Mouse (Mus musculus): ENCODE data around the gene 2310039H08Rik. TPM values are rescaled to one million over a fixed set of nuclear protein-coding genes. Genes with fewer than 3 reads are reported as not detected.
"Not testable (repeated sequence)": the region's sequence is repeated elsewhere in the genome, so short reads cannot be mapped to it uniquely, and the experiment has no call there.

Gene 2310039H08Rik
- polyA plus RNA-seq, 1 experiment from 2014 or later: 49.5 TPM

- peak; percentile 94 for ATAC-seq (replicated peaks; ENCODE audit: insufficient number of reproducible peaks, insufficient read depth, low FRiP score, low read depth)
- 1% methylated on average over 44 of the region's 44 CpGs for WGBS
- H3K4me3 ChIP-seq: peak within 1 kb of the TSS; percentile 66
Measured at GRCm38 (mm10) chr17:46782341-46783221, 10.1 kb downstream of the 2310039H08Rik start, which contains the start of gene Rpl7l1. Gene Rpl7l1, minus strand, starts transcription at chr17:46782672.

GRCm38 (mm10) chr17:46783222-46783565 is 10.8 kb downstream of the 2310039H08Rik start:
- H3K9me3 ChIP-seq (replicated peaks): no peaks in the 10 kb centered on the region
- H3K9ac ChIP-seq: no peak overlapping the region
- peak overlapping the region; percentile 66 for H3K4me3 ChIP-seq
- peaks cover 7% of the 10 kb centered on the region for H3K4me1 ChIP-seq (replicated peaks)
- no peak for ATAC-seq (replicated peaks; ENCODE audit: insufficient number of reproducible peaks, insufficient read depth, low FRiP score, low read depth)
- H3K36me3 ChIP-seq: peaks cover 27% of the 10 kb centered on the region
- no peaks in the 10 kb centered on the region for H3K27me3 ChIP-seq
- peak overlapping the region; percentile 82 for H3K27ac ChIP-seq
- H3K4me2 ChIP-seq: peak overlapping the region; percentile 66; the same call in 1 of the 2 replicates
- WGBS: 82% methylated on average over 2 of the region's 2 CpGs

More at GRCm38 (mm10) chr17:46782341-46783221, 10.1 kb downstream of the 2310039H08Rik start, which contains the start of gene Rpl7l1:
- H3K4me2 ChIP-seq: peak within 1 kb of the TSS; percentile 66
- no peaks in the 10 kb centered on the region for H3K9me3 ChIP-seq (replicated peaks)
- H3K27me3 ChIP-seq: no peaks in the 10 kb centered on the region
- H3K36me3 ChIP-seq: peaks cover 33% of the 10 kb centered on the region
- peaks cover 7% of the 10 kb centered on the region for H3K4me1 ChIP-seq (replicated peaks)
- peak within 1 kb of the TSS; percentile 74 for H3K9ac ChIP-seq
- H3K27ac ChIP-seq: peak within 1 kb of the TSS; percentile 82

- Histone ChIP-seq H3K9me3 (replicated peaks) (no peaks in the 10 kb centered on the region), H3K4me3 (no peak overlapping the region), H3K4me1 (replicated peaks) (no peaks in the 10 kb centered on the region), H3K27me3 (no peaks in the 10 kb centered on the region), H3K4me2 (no peak overlapping the region), H3K9ac (no peak overlapping the region), H3K36me3 (no peaks in the 10 kb centered on the region), H3K27ac (no peak overlapping the region)
- no peak for ATAC-seq (replicated peaks; ENCODE audit: insufficient number of reproducible peaks, insufficient read depth, low FRiP score, low read depth)
- WGBS: 72% methylated on average over 5 of the region's 5 CpGs
Measured at GRCm38 (mm10) chr17:46786952-46787351, 14.5 kb downstream of the 2310039H08Rik start.

GRCm38 (mm10) chr17:46787974-46788373 is 15.5 kb downstream of the 2310039H08Rik start:
- H3K4me3 ChIP-seq; H3K36me3 ChIP-seq; H3K9ac ChIP-seq; H3K4me1 ChIP-seq (replicated peaks); H3K9me3 ChIP-seq (replicated peaks); H3K4me2 ChIP-seq; H3K27me3 ChIP-seq; ATAC-seq (replicated peaks; ENCODE audit: insufficient number of reproducible peaks, insufficient read depth, low FRiP score, low read depth); H3K27ac ChIP-seq: not testable (repeated sequence)
- 65% methylated on average over 2 of the region's 2 CpGs for WGBS

DNA sequence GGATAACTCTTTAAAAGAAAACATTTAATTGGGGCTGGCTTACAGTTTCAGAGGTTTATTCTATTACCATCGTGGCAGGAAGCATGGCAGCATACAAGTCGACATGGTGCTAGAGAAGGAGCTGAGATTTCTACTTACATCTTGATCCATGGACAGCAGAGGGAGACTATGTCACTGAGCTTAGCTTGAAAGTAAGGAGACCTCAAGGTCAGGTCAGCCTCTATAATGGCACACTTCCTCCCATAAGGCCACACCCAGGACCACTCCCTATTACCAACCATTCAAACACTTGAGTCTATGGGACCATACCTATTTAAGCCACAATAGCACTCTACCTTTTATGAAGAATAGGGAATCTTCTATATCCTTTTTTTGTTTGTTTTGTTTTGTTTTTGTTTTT is 20.5 kb downstream of the 2310039H08Rik start:
- 73% methylated on average over 2 of the region's 2 CpGs for WGBS
- Histone ChIP-seq H3K27ac (no peak overlapping the region), H3K4me2 (no peak overlapping the region), H3K9me3 (replicated peaks) (no peaks in the 10 kb centered on the region), H3K4me3 (no peak overlapping the region), H3K27me3 (no peaks in the 10 kb centered on the region), H3K9ac (no peak overlapping the region), H3K36me3 (no peaks in the 10 kb centered on the region), H3K4me1 (replicated peaks) (no peaks in the 10 kb centered on the region)
- no peak for ATAC-seq (replicated peaks; ENCODE audit: insufficient number of reproducible peaks, insufficient read depth, low FRiP score, low read depth)

DNA sequence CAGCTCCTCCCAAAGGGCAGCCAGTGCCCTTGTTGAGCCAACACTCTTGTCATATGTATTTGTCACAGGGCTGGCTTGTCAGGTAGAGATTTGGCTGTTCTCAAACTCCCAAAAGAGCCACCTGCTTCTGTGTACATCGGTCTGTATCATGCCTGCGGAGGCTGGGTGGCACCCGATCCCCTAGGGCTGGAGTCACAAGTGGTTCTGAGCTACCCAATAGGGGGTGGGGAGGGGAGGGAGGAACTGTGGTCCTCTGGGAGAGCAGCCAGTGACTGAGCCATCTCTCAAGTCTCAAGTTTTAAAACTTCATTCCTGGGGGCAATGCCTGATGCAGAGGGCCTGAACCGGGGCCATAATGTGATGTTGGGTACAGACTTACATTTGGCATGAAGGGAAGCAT is 24.3 kb downstream of the 2310039H08Rik start:
- no peaks in the 10 kb centered on the region for H3K9me3 ChIP-seq (replicated peaks)
- no peak for ATAC-seq (replicated peaks; ENCODE audit: insufficient number of reproducible peaks, insufficient read depth, low FRiP score, low read depth)
- H3K4me3 ChIP-seq: no peak overlapping the region
- H3K4me1 ChIP-seq (replicated peaks): no peaks in the 10 kb centered on the region
- H3K27me3 ChIP-seq: no peaks in the 10 kb centered on the region
- WGBS: 86% methylated on average over 4 of the region's 4 CpGs
- no peak overlapping the region for H3K27ac ChIP-seq
- no peak overlapping the region for H3K4me2 ChIP-seq
- peaks cover 24% of the 10 kb centered on the region for H3K36me3 ChIP-seq
- H3K9ac ChIP-seq: no peak overlapping the region

GRCm38 (mm10) chr17:46797386-46797785 is 25.0 kb downstream of the 2310039H08Rik start:
- no peak for ATAC-seq (replicated peaks; ENCODE audit: insufficient number of reproducible peaks, insufficient read depth, low FRiP score, low read depth)
- no peak overlapping the region for H3K27ac ChIP-seq
- H3K4me2 ChIP-seq: no peak overlapping the region
- no peaks in the 10 kb centered on the region for H3K27me3 ChIP-seq
- WGBS: 57% methylated on average over 6 of the region's 8 CpGs
- no peaks in the 10 kb centered on the region for H3K4me1 ChIP-seq (replicated peaks)
- H3K9me3 ChIP-seq (replicated peaks): no peaks in the 10 kb centered on the region
- H3K9ac ChIP-seq: no peak overlapping the region
- peaks cover 25% of the 10 kb centered on the region for H3K36me3 ChIP-seq
- no peak overlapping the region for H3K4me3 ChIP-seq

- Histone ChIP-seq H3K4me3 (no peak overlapping the region), H3K27me3 (no peaks in the 10 kb centered on the region), H3K4me2 (no peak overlapping the region), H3K27ac (no peak overlapping the region), H3K9ac (no peak overlapping the region), H3K4me1 (replicated peaks) (no peaks in the 10 kb centered on the region), H3K9me3 (replicated peaks) (no peaks in the 10 kb centered on the region), H3K36me3 (peaks cover 25% of the 10 kb centered on the region)
- WGBS: 79% methylated on average over 10 of the region's 10 CpGs
- no peak for ATAC-seq (replicated peaks; ENCODE audit: insufficient number of reproducible peaks, insufficient read depth, low FRiP score, low read depth)
Measured at GRCm38 (mm10) chr17:46799680-46800079, 27.2 kb downstream of the 2310039H08Rik start.

DNA sequence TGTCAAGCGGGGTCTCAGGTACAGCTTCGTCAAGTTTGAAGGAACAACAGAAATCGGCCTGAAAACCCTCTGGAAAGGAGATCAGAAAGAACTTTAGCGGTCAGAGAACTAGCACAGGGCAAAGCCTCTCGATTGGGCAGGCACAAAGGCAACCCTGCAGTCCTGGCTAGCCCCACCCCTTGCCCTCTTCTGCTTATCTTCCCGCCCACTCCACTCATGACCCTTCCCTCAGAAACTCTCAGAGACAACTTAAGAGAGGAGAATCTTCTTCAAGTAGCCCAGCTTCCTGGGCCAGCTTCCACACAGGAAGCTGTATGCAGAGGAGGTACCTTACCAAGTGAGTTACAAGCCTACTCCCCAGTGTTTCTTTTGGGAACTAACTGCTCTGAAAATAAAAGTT is 29.3 kb downstream of the 2310039H08Rik start:
- no peak for ATAC-seq (replicated peaks; ENCODE audit: insufficient number of reproducible peaks, insufficient read depth, low FRiP score, low read depth)
- WGBS: 82% methylated on average over 6 of the region's 6 CpGs
- no peaks in the 10 kb centered on the region for H3K27me3 ChIP-seq
- no peaks in the 10 kb centered on the region for H3K4me1 ChIP-seq (replicated peaks)
- H3K4me2 ChIP-seq: no peak overlapping the region
- H3K36me3 ChIP-seq: peaks cover 43% of the 10 kb centered on the region
- no peaks in the 10 kb centered on the region for H3K9me3 ChIP-seq (replicated peaks)
- H3K9ac ChIP-seq: no peak overlapping the region
- no peak overlapping the region for H3K4me3 ChIP-seq
- H3K27ac ChIP-seq: no peak overlapping the region

DNA sequence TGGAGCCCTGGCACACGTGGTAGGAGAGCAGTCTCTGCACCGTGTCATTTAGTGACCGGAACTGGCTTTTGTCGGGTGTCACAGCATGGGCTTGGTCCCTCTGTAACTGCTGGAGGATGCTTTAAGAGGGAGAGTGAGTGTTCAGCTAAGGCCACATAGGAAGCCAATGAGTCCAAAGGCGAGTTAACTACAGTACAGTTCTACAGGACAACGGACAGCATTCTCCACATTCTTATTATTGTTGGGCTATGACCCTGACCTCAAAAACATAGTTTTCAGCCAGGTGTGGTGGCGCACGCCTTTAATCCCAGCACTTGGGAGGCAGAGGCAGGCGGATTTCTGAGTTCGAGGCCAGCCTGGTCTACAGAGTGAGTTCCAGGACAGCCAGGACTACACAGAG is 35.9 kb downstream of the 2310039H08Rik start:
- 91% methylated on average over 10 of the region's 10 CpGs for WGBS
- H3K36me3 ChIP-seq: peaks cover 53% of the 10 kb centered on the region
- no peak for ATAC-seq (replicated peaks; ENCODE audit: insufficient number of reproducible peaks, insufficient read depth, low FRiP score, low read depth)

DNA sequence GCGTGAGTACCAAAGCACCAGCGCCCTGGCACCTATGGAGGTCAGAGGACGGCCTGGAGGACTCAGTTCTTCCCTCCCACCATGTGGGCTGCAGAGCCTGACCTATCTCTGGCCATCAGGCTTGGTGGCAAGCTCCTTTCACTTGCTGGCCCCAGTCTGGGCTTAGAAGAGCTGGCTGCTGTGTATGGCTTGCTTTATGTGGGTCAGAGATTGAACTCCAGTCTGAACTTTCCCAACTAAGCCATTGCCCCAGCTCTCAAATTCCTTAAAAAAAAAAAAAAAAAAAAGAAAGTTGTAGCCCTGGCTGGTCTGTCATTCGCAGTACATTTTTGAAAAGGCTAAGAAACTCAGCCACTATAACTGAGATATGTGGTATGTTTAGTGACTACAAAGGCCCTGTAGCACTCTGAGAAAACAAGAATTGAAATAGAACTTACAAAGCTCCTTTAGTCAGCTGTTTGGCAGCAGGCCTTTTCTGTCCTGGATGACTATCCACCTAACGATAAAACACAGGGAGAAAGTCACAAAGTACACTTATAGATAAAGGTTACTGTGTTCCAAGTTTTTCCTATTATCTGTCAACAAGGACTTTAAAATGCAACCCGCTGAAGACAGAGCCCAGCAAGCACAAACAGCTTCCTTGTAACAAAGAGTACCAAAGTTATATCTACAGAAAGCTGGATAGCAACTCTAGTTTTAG is 36.8 kb downstream of the 2310039H08Rik start:
- H3K9ac ChIP-seq: no peak overlapping the region
- ATAC-seq (replicated peaks; ENCODE audit: insufficient number of reproducible peaks, insufficient read depth, low FRiP score, low read depth): no peak
- H3K4me1 ChIP-seq (replicated peaks): peaks cover 7% of the 10 kb centered on the region
- H3K9me3 ChIP-seq (replicated peaks): no peaks in the 10 kb centered on the region
- WGBS: 68% methylated on average over 6 of the region's 6 CpGs
- H3K36me3 ChIP-seq: peaks cover 59% of the 10 kb centered on the region
- H3K4me2 ChIP-seq: no peak overlapping the region
- no peaks in the 10 kb centered on the region for H3K27me3 ChIP-seq
- no peak overlapping the region for H3K4me3 ChIP-seq
- peak overlapping the region; percentile 77 for H3K27ac ChIP-seq

More for the DNA sequence above, 35.9 kb downstream of the 2310039H08Rik start:
- H3K9me3 ChIP-seq (replicated peaks): no peaks in the 10 kb centered on the region
- H3K4me2 ChIP-seq: no peak overlapping the region
- no peak overlapping the region for H3K4me3 ChIP-seq
- H3K9ac ChIP-seq: no peak overlapping the region
- H3K27ac ChIP-seq: no peak overlapping the region
- H3K4me1 ChIP-seq (replicated peaks): peaks cover 7% of the 10 kb centered on the region
- H3K27me3 ChIP-seq: no peaks in the 10 kb centered on the region
